Mouse (Mus musculus): ENCODE measurements around the gene Pla2g2f. TPM values are rescaled to one million over a fixed set of nuclear protein-coding genes. Genes with fewer than 3 reads are reported as not detected.

Gene Pla2g2f
- polyA plus RNA-seq, 1 experiment: not detected

DNA sequence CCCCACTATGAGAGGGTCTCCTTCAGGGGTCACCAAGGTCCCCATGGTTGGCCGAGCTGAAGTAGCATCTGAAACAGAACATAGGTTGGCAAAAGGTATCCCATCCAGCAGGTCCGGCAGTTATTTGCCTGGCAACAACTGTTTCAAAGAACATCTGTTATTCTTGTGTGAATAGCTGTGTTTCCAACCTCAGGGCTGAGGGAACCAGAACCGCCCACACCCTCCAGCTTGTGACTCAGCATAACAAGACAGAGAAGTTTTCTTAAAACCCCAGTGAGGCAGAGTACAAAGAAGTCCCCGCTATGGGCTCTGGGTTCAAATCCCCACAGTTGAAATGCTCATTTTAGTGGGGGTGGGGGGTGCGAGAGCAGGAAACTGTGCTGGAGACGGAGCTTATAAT is 24.7 kb upstream of the Pla2g2f start:
- 69% methylated on average over 6 of the region's 6 CpGs for WGBS

DNA sequence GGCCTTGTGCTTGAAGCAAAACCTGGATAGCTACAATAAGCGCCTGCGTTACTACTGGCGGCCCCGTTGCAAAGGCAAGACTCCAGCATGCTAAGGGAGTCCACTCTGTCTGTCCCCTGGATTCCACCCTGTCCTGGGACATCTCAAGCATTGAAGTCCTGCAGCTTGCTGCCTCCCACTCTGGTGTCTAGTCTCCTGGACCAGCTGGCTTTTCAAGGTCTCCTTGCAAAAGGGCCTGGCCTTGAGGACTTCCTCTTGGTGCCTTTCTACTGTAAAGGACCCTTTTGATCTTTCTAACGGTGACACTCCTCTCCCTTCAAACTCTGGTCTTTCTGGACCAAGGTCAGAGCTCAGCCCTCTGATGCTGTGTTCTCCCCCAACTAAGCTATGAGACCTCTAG is 22.9 kb upstream of the Pla2g2f start:
- Histone ChIP-seq H3K4me1 (ENCODE audit: control insufficient read depth, insufficient read depth, low read length) (no peaks in the 10 kb centered on the region), H3K27ac (ENCODE audit: control insufficient read depth, insufficient read depth, low read depth, low read length, poor library complexity) (no peak overlapping the region), H3K4me3 (replicated peaks; ENCODE audit: control insufficient read depth, low read depth, low read length) (no peak overlapping the region)
- 73% methylated on average over 5 of the region's 5 CpGs for WGBS
- TF ChIP-seq POLR2A (IDR thresholded peaks at IDR 0.05; ENCODE audit: borderline replicate concordance, control insufficient read depth, low read depth, low read length) (no peak), CTCF (IDR thresholded peaks at IDR 0.05; ENCODE audit: control insufficient read depth, insufficient read depth, low read length) (no peak)

More for the DNA sequence above, 24.7 kb upstream of the Pla2g2f start:
- Histone ChIP-seq H3K27ac (ENCODE audit: control insufficient read depth, insufficient read depth, low read depth, low read length, poor library complexity) (no peak overlapping the region), H3K4me1 (ENCODE audit: control insufficient read depth, insufficient read depth, low read length) (no peaks in the 10 kb centered on the region), H3K4me3 (replicated peaks; ENCODE audit: control insufficient read depth, low read depth, low read length) (no peak overlapping the region)
- TF ChIP-seq POLR2A (IDR thresholded peaks at IDR 0.05; ENCODE audit: borderline replicate concordance, control insufficient read depth, low read depth, low read length) (no peak), CTCF (IDR thresholded peaks at IDR 0.05; ENCODE audit: control insufficient read depth, insufficient read depth, low read length) (no peak)

DNA sequence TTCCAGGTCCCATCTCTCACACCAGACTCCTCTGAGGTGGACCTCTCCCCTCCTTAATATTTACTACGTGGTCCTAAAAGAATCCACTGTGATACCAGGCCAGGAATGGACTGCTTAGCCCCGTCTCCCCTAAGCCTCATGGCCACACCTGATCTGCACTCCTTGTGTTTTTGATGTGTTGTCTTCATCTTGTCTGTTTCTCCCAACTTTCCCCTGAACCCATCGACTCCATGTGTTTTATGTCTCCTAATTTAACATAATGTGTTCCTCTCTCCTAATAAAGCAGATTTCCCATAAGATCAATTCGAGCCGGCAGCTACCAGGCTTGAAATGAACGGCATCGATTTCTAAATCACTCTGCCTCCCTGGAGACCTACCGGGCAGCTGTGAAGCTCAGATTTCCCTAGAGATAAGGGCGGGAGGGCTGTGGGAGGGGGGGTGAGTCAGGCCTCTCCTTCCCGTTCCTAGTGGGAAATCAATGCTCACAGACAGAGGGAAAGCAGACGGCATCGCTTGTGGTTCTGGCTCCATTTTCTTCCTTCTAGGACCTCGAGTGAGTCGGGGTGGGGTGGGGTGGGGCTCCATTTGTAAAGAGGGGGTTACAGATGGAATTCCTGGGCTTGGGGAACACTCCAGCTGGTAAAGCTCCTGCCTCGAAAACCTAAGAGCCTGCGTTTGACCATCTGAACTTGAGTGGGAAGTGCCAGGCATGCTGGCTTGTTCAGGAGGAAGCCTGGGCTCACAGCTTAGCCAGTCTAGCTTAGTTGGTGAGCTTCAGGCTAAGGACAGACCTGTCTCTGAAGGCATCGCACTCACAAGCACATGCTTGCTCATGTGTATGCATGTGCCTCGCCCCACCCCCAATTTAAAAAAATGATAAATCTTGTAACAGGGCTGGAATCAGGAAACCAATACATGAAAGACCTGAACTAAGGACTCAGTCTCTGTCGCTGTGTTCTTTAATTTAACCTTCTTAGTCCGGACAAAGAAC is 20.3 kb upstream of the Pla2g2f start:
- Histone ChIP-seq H3K4me3 (replicated peaks; ENCODE audit: control insufficient read depth, low read depth, low read length) (no peak overlapping the region), H3K4me1 (ENCODE audit: control insufficient read depth, insufficient read depth, low read length) (no peaks in the 10 kb centered on the region), H3K27ac (ENCODE audit: control insufficient read depth, insufficient read depth, low read depth, low read length, poor library complexity) (no peak overlapping the region)
- TF ChIP-seq POLR2A (IDR thresholded peaks at IDR 0.05; ENCODE audit: borderline replicate concordance, control insufficient read depth, low read depth, low read length) (no peak), CTCF (IDR thresholded peaks at IDR 0.05; ENCODE audit: control insufficient read depth, insufficient read depth, low read length) (no peak)
- WGBS: 37% methylated on average over 20 of the region's 20 CpGs

DNA sequence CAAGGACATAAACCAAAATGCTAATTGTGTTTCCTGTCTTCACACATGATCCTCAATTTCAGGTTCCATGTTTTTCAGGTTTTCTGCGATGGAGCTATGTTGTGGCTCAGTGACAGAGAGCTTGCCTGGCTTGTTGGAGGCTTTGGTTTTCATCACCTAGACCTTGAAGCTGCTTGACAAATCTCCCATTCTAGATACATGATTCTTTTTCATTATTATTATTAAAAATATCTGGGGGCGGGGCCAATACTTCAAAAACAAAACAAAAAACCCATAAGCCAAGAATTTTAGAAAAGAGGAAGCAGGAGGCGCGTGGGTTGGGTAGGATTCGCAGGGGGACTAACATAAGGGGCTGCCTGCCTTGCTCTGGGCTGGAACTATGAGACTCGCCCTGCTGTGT is 18.0 kb upstream of the Pla2g2f start, which contains the start of gene Pla2g2d:
Gene Pla2g2d (plus strand): TSS at position 301 of the 400 bp plus-strand sequence.
- WGBS: 38% methylated on average over 6 of the region's 6 CpGs
- Histone ChIP-seq H3K4me1 (ENCODE audit: control insufficient read depth, insufficient read depth, low read length) (no peaks in the 10 kb centered on the region), H3K27ac (ENCODE audit: control insufficient read depth, insufficient read depth, low read depth, low read length, poor library complexity) (no peak within 1 kb of the TSS), H3K4me3 (replicated peaks; ENCODE audit: control insufficient read depth, low read depth, low read length) (no peak within 1 kb of the TSS)
- TF ChIP-seq CTCF (IDR thresholded peaks at IDR 0.05; ENCODE audit: control insufficient read depth, insufficient read depth, low read length): no peak
- no peak for TF ChIP-seq POLR2A (IDR thresholded peaks at IDR 0.05; ENCODE audit: borderline replicate concordance, control insufficient read depth, low read depth, low read length)

DNA sequence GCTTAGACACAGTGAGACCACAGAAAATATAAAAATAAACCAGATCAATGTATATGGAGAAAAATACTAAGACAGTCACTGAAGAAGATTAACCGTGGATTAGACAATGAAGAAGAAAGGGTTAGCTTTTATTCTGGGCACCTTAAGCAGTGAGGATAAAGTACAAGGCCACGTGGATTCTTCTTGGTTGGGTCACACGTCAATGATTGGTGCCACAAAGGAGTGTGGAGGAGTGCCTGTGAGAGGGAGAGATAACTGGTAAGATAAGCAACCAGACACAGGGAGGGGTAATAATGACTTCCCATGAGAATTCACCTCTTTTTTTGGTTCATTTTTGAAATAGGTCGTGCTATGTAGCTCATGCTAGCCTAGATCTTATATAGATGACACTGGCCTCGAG is 15.0 kb upstream of the Pla2g2f start:
- WGBS: 67% methylated on average over 5 of the region's 5 CpGs
- no peak overlapping the region for H3K4me3 ChIP-seq (replicated peaks; ENCODE audit: control insufficient read depth, low read depth, low read length)
- H3K4me1 ChIP-seq (ENCODE audit: control insufficient read depth, insufficient read depth, low read length): no peaks in the 10 kb centered on the region
- TF ChIP-seq POLR2A (IDR thresholded peaks at IDR 0.05; ENCODE audit: borderline replicate concordance, control insufficient read depth, low read depth, low read length) (no peak), CTCF (IDR thresholded peaks at IDR 0.05; ENCODE audit: control insufficient read depth, insufficient read depth, low read length) (no peak)
- no peak overlapping the region for H3K27ac ChIP-seq (ENCODE audit: control insufficient read depth, insufficient read depth, low read depth, low read length, poor library complexity)

DNA sequence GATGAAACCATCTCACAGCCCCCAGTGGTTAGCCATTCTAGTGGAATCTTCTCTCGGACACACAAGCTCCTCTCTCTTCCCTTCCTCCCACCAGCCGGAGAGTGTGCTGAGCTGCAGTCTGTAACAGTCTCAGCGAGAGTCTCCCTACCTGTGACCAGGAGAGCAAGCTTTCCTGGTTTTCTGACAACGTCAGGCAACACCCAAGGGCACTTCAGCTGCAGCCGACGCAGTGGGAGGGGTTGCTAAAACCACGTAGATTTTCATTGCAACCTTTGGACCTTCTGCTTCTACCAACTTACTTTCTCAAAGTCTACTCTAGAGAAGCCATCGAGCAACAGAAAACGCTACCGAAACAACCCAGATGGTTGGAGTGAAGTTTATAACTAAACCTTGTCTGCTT is 14.5 kb upstream of the Pla2g2f start:
- TF ChIP-seq POLR2A (IDR thresholded peaks at IDR 0.05; ENCODE audit: borderline replicate concordance, control insufficient read depth, low read depth, low read length) (no peak), CTCF (IDR thresholded peaks at IDR 0.05; ENCODE audit: control insufficient read depth, insufficient read depth, low read length) (no peak)
- no peak overlapping the region for H3K27ac ChIP-seq (ENCODE audit: control insufficient read depth, insufficient read depth, low read depth, low read length, poor library complexity)
- H3K4me1 ChIP-seq (ENCODE audit: control insufficient read depth, insufficient read depth, low read length): no peaks in the 10 kb centered on the region
- H3K4me3 ChIP-seq (replicated peaks; ENCODE audit: control insufficient read depth, low read depth, low read length): no peak overlapping the region
- WGBS: 83% methylated on average over 10 of the region's 10 CpGs

DNA sequence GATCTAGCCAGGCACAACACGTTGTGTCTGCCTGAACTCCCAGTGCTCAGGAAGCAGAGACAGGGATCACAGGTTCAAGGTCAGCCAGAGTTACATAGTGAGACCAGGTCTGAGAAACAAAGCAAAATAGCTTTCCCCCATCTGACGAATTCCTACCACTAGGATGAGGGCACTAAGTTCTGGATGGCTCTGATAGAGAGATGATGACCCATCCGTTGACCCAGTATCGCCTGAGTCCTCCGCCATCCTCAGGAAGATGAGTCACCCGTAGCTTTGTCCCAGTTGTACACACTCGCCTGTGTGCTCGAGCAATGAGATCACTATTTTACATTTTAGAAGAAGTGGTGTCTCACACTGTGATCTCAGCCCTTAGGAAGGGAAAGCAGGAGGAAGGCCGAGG is 4.8 kb upstream of the Pla2g2f start:
- Histone ChIP-seq H3K4me3 (replicated peaks; ENCODE audit: control insufficient read depth, low read depth, low read length) (no peak overlapping the region), H3K4me1 (ENCODE audit: control insufficient read depth, insufficient read depth, low read length) (no peaks in the 10 kb centered on the region), H3K27ac (ENCODE audit: control insufficient read depth, insufficient read depth, low read depth, low read length, poor library complexity) (no peak overlapping the region)
- no peak for TF ChIP-seq POLR2A (IDR thresholded peaks at IDR 0.05; ENCODE audit: borderline replicate concordance, control insufficient read depth, low read depth, low read length)
- TF ChIP-seq CTCF (IDR thresholded peaks at IDR 0.05; ENCODE audit: control insufficient read depth, insufficient read depth, low read length): no peak
- 57% methylated on average over 9 of the region's 9 CpGs for whole genome bisulfite sequencing

DNA sequence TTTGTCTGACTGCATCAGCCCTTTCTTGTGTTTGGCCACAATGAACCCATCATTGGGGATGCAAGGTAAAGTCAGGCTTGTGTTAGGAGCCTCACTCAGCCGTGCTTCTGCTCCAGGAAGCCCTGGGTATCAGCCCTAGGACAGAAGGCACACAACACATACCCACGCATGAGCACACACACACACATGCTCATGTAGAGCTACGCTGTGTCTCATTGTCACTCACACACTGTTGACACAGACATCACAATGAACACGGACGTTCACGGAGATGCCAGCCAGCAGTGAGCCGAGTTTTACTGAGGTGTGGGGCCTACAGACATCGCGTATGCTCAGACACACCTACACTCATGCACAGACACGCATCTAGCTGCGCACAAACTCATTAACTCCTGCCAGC is 1.4 kb downstream of the Pla2g2f start:
- H3K27ac ChIP-seq (ENCODE audit: control insufficient read depth, insufficient read depth, low read depth, low read length, poor library complexity): no peak overlapping the region
- no peaks in the 10 kb centered on the region for H3K4me1 ChIP-seq (ENCODE audit: control insufficient read depth, insufficient read depth, low read length)
- WGBS: 70% methylated on average over 11 of the region's 11 CpGs
- H3K4me3 ChIP-seq (replicated peaks; ENCODE audit: control insufficient read depth, low read depth, low read length): no peak overlapping the region
- no peak for TF ChIP-seq CTCF (IDR thresholded peaks at IDR 0.05; ENCODE audit: control insufficient read depth, insufficient read depth, low read length)
- no peak for TF ChIP-seq POLR2A (IDR thresholded peaks at IDR 0.05; ENCODE audit: borderline replicate concordance, control insufficient read depth, low read depth, low read length)

Data from bone marrow, adult 2 months (tissue).